Mouse (Mus musculus) left cerebral cortex, adult 9 months (tissue): ENCODE measurements around the gene Arntl.

Source experiments
- DNase-seq, 2 experiments: peaks; one replicate each; pipeline ENCODE4 v3.0.0; 2022; ENCODE audit warnings: low spot score in 2 of 2

Gene Arntl

GRCm38 (mm10) chr7:113206644-113207470 lies at the start of gene Arntl:
Arntl (plus strand) TSS chr7:113207465.
- peak; percentile 98 for DNase-seq

- peak in 1 of 2 experiments; percentile 75 for DNase-seq
These were observed 46.1 kb upstream of the Arntl start for GRCm38 (mm10) chr7:113161077-113161698.

- DNase-seq, result peak; percentile 64 to 68
These were observed 42.5 kb upstream of the Arntl start for GRCm38 (mm10) chr7:113164719-113165118.

- DNase-seq, result no peak
These were observed 40.2 kb upstream of the Arntl start for GRCm38 (mm10) chr7:113167092-113167491.

GRCm38 (mm10) chr7:113168609-113169008 lies 38.7 kb upstream of the Arntl start:
- no peak for DNase-seq

GRCm38 (mm10) chr7:113172425-113172824 lies 34.8 kb upstream of the Arntl start:
- DNase-seq, result no peak

- DNase-seq, result no peak
These were observed 31.8 kb upstream of the Arntl start for GRCm38 (mm10) chr7:113175481-113175880.

- DNase-seq, result no peak
These were observed 29.2 kb upstream of the Arntl start for GRCm38 (mm10) chr7:113178073-113178472.

- DNase-seq, result no peak
These were observed 23.5 kb upstream of the Arntl start for GRCm38 (mm10) chr7:113183787-113184186.

- no peak for DNase-seq
These were observed 22.2 kb upstream of the Arntl start for GRCm38 (mm10) chr7:113185056-113185455.

GRCm38 (mm10) chr7:113186041-113186800 lies 21.0 kb upstream of the Arntl start:
- no peak for DNase-seq

GRCm38 (mm10) chr7:113188091-113188490 lies 19.2 kb upstream of the Arntl start:
- DNase-seq, result no peak

GRCm38 (mm10) chr7:113188566-113188965 lies 18.7 kb upstream of the Arntl start:
- no peak for DNase-seq

- DNase-seq, result no peak
These were observed 15.5 kb upstream of the Arntl start for GRCm38 (mm10) chr7:113191787-113192186.

GRCm38 (mm10) chr7:113192714-113193365 lies 14.4 kb upstream of the Arntl start:
- no peak for DNase-seq

- no peak for DNase-seq
These were observed 13.4 kb upstream of the Arntl start for GRCm38 (mm10) chr7:113193872-113194271.

GRCm38 (mm10) chr7:113195271-113195670 lies 12.0 kb upstream of the Arntl start:
- no peak for DNase-seq

GRCm38 (mm10) chr7:113196171-113196570 lies 11.1 kb upstream of the Arntl start:
- DNase-seq, result no peak

- DNase-seq, result no peak
These were observed 10.0 kb upstream of the Arntl start for GRCm38 (mm10) chr7:113197161-113197775.

- no peak for DNase-seq
These were observed 5.7 kb upstream of the Arntl start for GRCm38 (mm10) chr7:113201584-113201983.
